Mouse (Mus musculus): ENCODE measurements around the gene Acyp1.

Gene Acyp1

DNA sequence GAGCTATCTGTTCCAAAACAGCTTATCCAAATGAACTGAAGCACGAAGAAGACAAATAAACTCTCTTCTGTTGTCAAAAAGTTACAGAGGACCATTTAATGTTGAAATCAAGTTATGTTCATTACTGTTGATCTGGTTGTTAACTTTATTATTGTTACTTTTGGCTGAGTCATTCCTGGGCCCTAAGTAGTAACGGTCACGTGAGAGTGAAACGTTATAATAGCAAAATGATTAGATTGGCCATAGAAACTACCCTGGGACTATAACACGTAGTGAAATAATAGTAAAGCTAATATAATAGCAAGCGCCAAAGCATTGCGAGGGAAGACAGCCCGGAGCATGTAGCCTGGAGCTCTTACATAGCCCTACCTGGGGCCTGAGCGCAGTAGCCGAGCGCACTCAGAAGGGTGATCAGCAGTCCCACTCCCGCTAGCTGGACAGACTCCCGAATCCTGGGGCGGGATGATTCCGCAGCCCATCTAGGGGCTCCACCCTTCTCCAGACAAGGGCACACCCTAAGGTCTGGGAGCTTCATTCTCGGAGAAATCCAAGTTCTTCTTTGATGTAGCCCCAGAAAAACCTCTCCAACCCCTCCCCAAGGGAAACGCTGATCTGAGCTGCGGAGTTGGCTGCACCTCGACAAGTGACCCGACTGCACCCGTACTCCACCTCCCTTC is at the start of gene Acyp1:
TSS of gene Acyp1 (minus strand) at position 630 of the 677 bp plus-strand sequence.
- no peak for DNase-seq (ENCODE audit: low read depth, low spot score)

DNA sequence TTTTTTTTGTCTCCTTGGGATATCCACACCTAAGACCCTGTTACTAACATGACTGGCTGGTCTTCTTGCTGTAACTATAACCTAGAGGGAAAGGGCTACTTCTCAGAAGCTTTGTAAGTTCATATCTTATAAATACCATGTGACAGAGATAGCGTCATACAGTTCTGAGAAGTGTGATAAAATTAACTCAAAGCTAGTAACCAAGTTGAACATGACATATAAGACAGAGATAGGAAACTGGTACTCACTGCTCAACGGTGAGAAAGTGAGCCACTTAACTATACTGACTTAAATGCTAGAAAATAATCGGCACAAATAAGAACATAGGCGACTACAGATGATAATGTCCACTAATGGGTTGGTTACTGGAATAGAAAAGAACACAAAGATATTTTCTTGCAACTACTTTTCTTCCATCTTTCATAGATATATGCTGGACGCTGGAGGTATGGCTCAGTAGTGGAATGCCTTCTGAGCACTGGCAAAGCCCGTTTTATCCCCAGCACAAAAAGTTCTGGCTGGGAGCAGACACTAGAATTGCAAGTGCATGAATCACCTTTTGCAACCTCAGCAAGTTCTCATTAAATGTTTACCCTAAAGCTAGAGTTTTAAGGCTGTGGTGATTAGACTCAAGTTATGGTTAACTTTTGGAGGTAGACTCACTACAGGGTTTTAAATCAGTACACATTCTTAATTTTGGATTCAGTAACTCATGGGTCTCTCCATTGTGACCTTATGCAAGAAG is 49.5 kb upstream of the Acyp1 start:
- no peak for DNase-seq (ENCODE audit: low read depth, low spot score)

- no peak for DNase-seq (ENCODE audit: low read depth, low spot score)
Measured at GRCm38 (mm10) chr12:85330153-85330552, 41.9 kb upstream of the Acyp1 start.

- DNase-seq (ENCODE audit: low read depth, low spot score), result no peak
Measured at GRCm38 (mm10) chr12:85308651-85309050, 20.4 kb upstream of the Acyp1 start.

- DNase-seq (ENCODE audit: low read depth, low spot score), result peak; percentile 81
Measured at GRCm38 (mm10) chr12:85305247-85305892, 17.1 kb upstream of the Acyp1 start.

DNA sequence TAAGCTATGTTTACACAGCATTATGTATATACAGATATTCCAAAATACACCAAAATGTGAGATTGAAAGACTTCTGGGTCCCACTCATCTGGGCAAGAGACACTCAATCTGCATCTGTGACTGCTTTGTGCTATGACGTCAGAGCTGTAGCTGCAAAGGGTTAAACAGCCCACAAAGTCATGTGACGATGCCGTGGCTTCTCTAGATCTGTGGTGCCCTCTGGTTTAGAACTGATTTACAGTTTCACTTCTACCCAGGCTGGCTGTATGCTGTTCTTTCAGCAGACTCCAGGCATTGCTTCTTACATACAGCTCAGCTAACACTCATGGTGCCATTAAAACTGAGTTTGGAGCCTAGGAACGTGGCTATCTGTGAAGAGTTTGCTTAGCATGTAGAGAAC is 16.5 kb upstream of the Acyp1 start:
- DNase-seq (ENCODE audit: low read depth, low spot score), result no peak

GRCm38 (mm10) chr12:85303256-85303655 is 15.0 kb upstream of the Acyp1 start:
- DNase-seq (ENCODE audit: low read depth, low spot score), result no peak

DNA sequence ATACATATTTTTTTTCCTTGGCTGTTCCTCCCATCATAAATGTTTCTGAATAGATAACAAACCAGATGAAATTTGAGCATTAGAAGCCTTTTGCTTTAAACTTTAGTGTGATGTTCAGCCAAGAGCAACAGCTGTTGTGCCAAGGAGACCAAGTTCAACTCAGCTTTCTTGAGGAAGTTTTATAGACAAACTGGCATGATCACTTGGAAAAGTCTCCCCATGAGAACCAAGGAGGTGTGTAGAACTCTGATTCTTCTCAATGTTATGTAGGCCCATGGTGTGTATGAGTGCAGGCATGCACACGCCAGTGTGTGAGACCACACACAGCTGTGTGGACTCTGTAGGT is 10.6 kb upstream of the Acyp1 start:
- no peak for DNase-seq (ENCODE audit: low read depth, low spot score)

DNA sequence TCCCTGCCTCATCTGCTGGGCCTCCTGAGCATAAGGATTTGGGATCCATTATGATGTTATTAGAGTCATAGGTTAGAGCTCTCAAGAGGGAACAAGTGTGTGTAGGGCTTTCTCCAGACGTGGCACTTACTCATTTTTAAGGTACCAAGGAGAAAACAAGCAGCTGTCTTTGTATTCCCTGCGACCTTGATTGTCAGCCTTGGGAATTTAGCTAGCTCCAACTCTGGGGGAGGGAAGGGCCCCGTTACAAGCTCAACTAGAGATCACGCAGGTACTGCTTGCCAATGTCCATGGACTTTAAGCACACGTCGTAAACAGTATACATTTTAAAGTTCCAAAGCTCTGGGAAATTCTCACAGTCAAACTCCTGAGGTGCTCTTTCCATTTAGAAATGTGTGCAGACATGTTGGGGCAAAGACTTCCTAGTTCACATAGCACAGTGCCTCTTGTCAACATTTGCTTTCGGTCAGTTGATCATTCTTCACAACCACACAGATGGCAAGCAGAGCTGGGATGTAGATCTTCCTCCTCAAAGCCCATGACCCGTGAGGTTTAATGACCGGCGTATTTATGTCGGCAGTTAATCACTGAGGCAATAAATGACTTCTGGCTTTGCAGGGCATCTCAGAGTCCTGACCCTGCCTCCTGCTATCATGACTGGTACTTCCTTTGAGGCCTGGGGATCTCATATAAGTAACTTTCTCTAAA is 10.0 kb upstream of the Acyp1 start:
- DNase-seq (ENCODE audit: low read depth, low spot score), result no peak

DNA sequence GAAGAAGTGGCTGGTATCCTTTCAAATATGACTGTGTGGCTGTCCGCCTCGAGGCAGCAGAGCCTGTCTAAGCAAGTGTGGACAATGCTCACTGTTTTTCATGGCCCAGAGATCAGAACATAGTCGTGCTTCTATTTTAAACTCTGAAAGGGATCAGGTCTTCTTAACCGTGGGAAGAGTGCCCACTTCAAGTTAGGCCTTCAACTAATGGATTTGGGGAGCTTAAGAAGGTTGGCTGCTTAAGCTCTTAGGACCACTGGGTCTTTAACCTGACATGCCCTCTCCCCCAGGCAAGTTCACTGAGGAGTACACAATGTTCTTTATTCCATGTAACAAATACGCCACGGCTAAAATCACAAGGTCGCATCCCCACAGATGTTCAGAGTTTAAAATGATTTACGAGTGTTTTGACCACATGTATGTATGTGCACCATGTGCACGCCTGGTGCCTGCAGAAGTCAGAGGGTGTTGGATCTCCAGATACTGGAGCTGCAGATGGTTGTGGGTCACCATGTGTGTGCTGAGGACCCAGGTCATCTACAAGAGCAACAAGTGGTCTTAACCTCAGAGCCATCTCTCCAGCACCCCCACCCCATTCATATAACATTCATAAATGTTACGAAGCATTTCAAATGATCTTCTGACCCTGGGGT is 9.2 kb upstream of the Acyp1 start:
- no peak for DNase-seq (ENCODE audit: low read depth, low spot score)

GRCm38 (mm10) chr12:85296915-85297314 is 8.7 kb upstream of the Acyp1 start:
- DNase-seq (ENCODE audit: low read depth, low spot score), result no peak

- no peak for DNase-seq (ENCODE audit: low read depth, low spot score)
Measured at GRCm38 (mm10) chr12:85295506-85295905, 7.3 kb upstream of the Acyp1 start.

GRCm38 (mm10) chr12:85292906-85293305 is 4.7 kb upstream of the Acyp1 start:
- DNase-seq (ENCODE audit: low read depth, low spot score), result no peak

DNA sequence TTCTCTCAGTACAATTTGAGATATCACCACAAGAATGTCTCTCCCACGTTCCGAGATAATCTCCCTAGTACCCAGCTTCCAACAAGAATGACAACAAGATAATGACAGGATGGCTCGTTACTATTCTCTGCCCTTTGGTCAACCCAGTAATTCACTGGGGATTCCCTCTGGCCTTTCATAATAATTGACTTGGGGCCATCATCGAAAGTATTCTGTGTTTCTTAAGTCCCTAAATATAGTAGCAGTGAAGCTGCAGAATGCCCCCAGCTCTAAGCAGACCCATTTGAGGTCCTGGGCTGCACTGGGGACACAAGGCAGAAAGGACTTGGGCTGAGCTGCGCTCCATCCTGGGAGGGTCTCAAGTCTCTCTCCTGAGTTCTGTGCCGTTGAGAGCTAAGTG is 4.0 kb upstream of the Acyp1 start:
- no peak for DNase-seq (ENCODE audit: low read depth, low spot score)

- no peak for DNase-seq (ENCODE audit: low read depth, low spot score)
Measured at GRCm38 (mm10) chr12:85291541-85291940, 3.3 kb upstream of the Acyp1 start.

GRCm38 (mm10) chr12:85290633-85291032 is 2.4 kb upstream of the Acyp1 start:
- DNase-seq (ENCODE audit: low read depth, low spot score), result no peak

DNA sequence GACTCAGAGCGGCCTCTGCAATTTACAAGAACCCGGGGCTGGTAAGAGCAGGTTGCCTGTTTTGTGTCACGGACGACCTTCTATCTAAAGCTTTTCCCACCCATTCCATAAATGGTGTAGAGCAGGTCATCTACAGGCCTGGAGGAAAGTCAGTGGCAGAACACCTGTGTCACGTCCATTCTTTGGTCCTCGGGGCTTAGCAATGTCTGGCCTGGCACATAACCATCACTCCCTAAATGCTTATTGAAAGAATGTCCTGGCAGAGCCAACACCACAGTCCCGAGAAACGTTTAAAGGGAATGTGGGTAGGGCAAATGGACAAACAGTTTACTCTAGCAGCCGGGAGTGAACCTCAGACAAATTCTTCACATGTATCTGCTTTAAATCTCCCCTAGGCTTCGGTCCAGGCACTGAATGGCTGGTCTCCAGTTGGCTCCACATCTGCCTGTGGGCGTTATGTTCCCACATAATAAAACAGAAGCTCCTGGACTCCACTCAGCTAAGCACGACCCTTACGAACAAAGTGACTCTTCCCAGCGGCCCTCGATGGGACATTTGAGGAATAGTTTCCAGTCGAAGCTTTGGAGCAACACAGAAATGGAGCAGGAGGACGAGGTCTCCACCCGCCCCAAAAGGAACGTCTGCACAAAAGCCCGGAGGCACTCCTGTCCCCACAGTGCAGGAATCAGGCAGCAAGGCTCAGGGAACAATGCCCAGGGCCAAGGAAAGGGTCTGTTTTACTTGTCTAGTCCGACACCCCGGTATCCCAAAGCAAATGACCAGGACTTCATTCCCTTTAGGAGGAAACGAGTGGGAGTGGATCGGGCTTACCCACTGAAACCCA is 1.1 kb upstream of the Acyp1 start:
- DNase-seq (ENCODE audit: low read depth, low spot score), result no peak

GRCm38 (mm10) chr12:85288486-85289156 is 383 bp upstream of the Acyp1 start, which contains the start of gene Zc2hc1c:
Gene Zc2hc1c (plus strand): TSS chr12:85288591.
- peak; percentile 96 for DNase-seq (ENCODE audit: low read depth, low spot score)

- DNase-seq (ENCODE audit: low read depth, low spot score), result peak; percentile 74
Measured at GRCm38 (mm10) chr12:85286941-85287340, 1.3 kb downstream of the Acyp1 start.

GRCm38 (mm10) chr12:85284996-85285395 is 3.2 kb downstream of the Acyp1 start:
- no peak for DNase-seq (ENCODE audit: low read depth, low spot score)
